Mouse (Mus musculus) ES-E14 (cell line): ENCODE measurements at regions not wholly inside any gene's neighbourhood (a gene's known extent, or its start where the extent isn't known, plus 50 kb on each side); places are given as distances from the start of the nearest gene placed in this dataset.

Source experiments
- DNase-seq: peaks from one replicate; pipeline ENCODE4 v3.0.0-alpha.2; 2013; ENCODE audit warnings: low read depth, low spot score
- H3K27ac ChIP-seq: 2 replicates; pipeline ENCODE4 v1.5.1; 2012; ENCODE audit warnings: low read depth, mild to moderate bottlenecking, low read length, moderate library complexity, mixed read lengths; ENCODE audit not compliant: poor library complexity, insufficient read depth, severe bottlenecking
- H3K36me3 ChIP-seq: 2 replicates; pipeline ENCODE4 v1.6.1; 2012; ENCODE audit warnings: mild to moderate bottlenecking, low read length, moderate library complexity, mixed read lengths; ENCODE audit not compliant: control insufficient read depth, poor library complexity, insufficient read depth, severe bottlenecking
- H3K4me1 ChIP-seq, 2 experiments: fragments of 150-350 bp in 1 of 2; sonication (generic) in 1 of 2; 2 replicates each; pipeline ENCODE4 v1.6.1; 2012; ENCODE audit warnings: low read length in 2 of 2, mild to moderate bottlenecking in 1 of 2, mixed read lengths in 1 of 2; ENCODE audit not compliant: control insufficient read depth in 2 of 2, insufficient read depth in 2 of 2, poor library complexity in 1 of 2
- H3K4me3 ChIP-seq, 2 experiments: fragments of 150-350 bp in 1 of 2; sonication (generic) in 1 of 2; 2 replicates each; pipeline ENCODE4 v1.5.1; 2012; ENCODE audit warnings: low read length in 2 of 2, low read depth in 1 of 2, mild to moderate bottlenecking in 1 of 2, mixed read lengths in 1 of 2; ENCODE audit not compliant: insufficient read depth in 1 of 2, poor library complexity in 1 of 2, severe bottlenecking in 1 of 2
- H3K9ac ChIP-seq: 2 replicates; pipeline ENCODE4 v1.6.1; 2012; ENCODE audit warnings: low read depth, mild to moderate bottlenecking, low read length, mixed read lengths; ENCODE audit not compliant: poor library complexity, insufficient read depth, severe bottlenecking
- H3K9me3 ChIP-seq: fragments of 150-350 bp; sonication (generic); 2 replicates; pipeline ENCODE4 v1.6.1; 2012; ENCODE audit warnings: low read depth, mild to moderate bottlenecking, low read length; ENCODE audit not compliant: control insufficient read depth, insufficient read depth
- CHD2 ChIP-seq: IDR thresholded peaks from 2 replicates; pipeline ENCODE4 v1.6.1; 2014; ENCODE audit warnings: mild to moderate bottlenecking, low read depth, low read length, inconsistent platforms
- HCFC1 ChIP-seq: IDR thresholded peaks from 2 replicates; pipeline ENCODE4 v1.6.1; 2012; ENCODE audit warnings: low read length, inconsistent platforms, borderline replicate concordance; ENCODE audit not compliant: insufficient read depth
- MAFK ChIP-seq: IDR thresholded peaks from 2 replicates; pipeline ENCODE4 v1.6.1; 2014; ENCODE audit warnings: mild to moderate bottlenecking, low read depth, low read length, inconsistent platforms; ENCODE audit not compliant: insufficient read depth
- ZC3H11A ChIP-seq: IDR thresholded peaks from 2 replicates; pipeline ENCODE4 v1.6.1; 2012; ENCODE audit warnings: low read depth, mild to moderate bottlenecking, inconsistent platforms, low read length, borderline replicate concordance
- ZNF384 ChIP-seq: IDR thresholded peaks from 2 replicates; pipeline ENCODE4 v1.6.1; 2012; ENCODE audit warnings: low read depth, low read length, inconsistent platforms
- in situ Hi-C, 2 experiments: fragments of 600-800 bp; cut with MboI; formaldehyde crosslinking; loops; one replicate each; pipeline ENCODE4 v1.15.1; 2025; ENCODE audit warnings: low sequenced_read_pairs in 2 of 2, inconsistent platforms in 1 of 2; ENCODE audit not compliant: unreplicated experiment in 2 of 2

DNA sequence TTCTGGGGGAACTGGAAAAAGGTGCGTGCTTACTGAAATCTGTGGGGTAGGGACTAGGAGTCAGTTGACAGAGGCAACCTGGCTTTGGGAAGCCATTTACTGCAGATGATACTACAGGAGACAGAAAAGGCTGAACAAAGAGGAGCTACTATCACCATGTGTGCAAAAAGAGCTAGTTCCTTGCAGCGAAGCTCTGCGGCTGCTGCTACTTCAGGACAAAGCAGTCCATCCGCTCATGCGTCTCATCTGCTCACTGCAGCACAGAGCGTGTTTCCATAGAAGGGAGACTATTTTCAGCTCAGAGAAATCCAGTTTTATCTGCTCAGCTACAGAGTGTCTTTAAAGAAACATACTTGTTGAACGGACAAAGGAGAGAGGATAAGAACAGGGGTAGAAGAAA is 817.7 kb downstream of the Sorcs1 start:
- DNase-seq = no peak
- Histone ChIP-seq H3K27ac (no peak overlapping the region), H3K9me3 (no peaks in the 10 kb centered on the region), H3K4me1 (no peaks in the 10 kb centered on the region), H3K4me3 (no peak overlapping the region), H3K9ac (no peak overlapping the region), H3K36me3 (no peaks in the 10 kb centered on the region)
- TF ChIP-seq HCFC1 (no peak), ZNF384 (no peak), MAFK (no peak), ZC3H11A (no peak), CHD2 (no peak)
- in situ Hi-C loops = no loop called here

DNA sequence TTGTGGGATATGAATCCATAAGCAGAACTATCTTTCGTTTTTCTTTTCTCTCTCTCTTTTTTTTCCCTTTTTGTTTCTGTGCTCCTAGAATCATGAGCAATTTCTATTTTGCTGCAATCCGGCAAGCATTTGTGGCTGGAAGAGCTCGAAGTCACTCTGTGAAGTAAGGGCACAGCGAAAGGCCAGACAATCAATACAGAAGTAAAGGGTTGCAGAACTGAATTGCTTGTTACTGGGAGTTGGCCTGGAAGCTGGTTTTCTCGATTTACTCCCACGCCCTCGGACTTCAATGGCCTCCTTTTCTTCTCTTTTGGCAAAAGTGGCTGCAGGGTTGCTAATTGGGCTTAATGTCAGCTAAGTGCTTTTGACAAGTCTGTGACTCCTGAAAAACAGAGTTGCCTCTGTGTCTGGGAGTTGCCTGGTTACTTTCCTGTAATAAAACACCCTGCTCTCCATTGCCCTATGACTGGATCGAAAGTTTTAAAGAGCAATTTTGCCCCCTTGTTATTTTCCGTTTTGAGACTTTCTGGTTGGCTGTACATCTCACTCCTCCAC is 822.9 kb downstream of the Sorcs1 start:
- TF ChIP-seq ZC3H11A = no peak
- no peak for TF ChIP-seq HCFC1
- TF ChIP-seq MAFK = no peak
- TF ChIP-seq CHD2 = no peak
- TF ChIP-seq ZNF384 = no peak
- no peak overlapping the region for H3K27ac ChIP-seq

DNA sequence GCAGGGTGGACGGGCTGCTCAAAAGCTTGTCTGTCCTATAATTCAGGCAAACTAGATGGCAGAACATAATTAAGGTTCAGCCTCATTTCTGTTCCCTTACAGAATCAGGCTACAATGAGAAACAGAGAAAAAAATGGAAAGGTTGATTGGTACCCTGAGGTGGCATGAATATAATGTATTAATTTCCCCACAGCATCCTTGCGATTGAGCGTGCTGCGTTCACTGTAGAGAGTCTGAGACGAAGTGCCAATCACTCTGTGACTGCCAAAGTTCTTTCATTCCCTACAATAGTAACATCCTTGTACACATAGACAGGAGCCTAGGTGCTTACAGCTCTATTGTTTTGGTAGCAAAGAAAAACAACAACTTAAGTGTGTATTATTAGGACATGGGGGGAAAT is 836.5 kb downstream of the Sorcs1 start:
- Histone ChIP-seq H3K4me3 (no peak overlapping the region), H3K27ac (no peak overlapping the region), H3K36me3 (no peaks in the 10 kb centered on the region), H3K9ac (no peak overlapping the region), H3K9me3 (no peaks in the 10 kb centered on the region), H3K4me1 (no peaks in the 10 kb centered on the region)
- TF ChIP-seq CHD2 (no peak), ZNF384 (no peak), HCFC1 (no peak), ZC3H11A (no peak)
- in situ Hi-C loops = no loop called here
- no peak for DNase-seq

More for the DNA sequence above, 822.9 kb downstream of the Sorcs1 start:
- in situ Hi-C loops = no loop called here
- Histone ChIP-seq H3K4me3 (no peak overlapping the region), H3K4me1 (no peaks in the 10 kb centered on the region), H3K9me3 (no peaks in the 10 kb centered on the region), H3K36me3 (no peaks in the 10 kb centered on the region), H3K9ac (no peak overlapping the region)
- DNase-seq = no peak

DNA sequence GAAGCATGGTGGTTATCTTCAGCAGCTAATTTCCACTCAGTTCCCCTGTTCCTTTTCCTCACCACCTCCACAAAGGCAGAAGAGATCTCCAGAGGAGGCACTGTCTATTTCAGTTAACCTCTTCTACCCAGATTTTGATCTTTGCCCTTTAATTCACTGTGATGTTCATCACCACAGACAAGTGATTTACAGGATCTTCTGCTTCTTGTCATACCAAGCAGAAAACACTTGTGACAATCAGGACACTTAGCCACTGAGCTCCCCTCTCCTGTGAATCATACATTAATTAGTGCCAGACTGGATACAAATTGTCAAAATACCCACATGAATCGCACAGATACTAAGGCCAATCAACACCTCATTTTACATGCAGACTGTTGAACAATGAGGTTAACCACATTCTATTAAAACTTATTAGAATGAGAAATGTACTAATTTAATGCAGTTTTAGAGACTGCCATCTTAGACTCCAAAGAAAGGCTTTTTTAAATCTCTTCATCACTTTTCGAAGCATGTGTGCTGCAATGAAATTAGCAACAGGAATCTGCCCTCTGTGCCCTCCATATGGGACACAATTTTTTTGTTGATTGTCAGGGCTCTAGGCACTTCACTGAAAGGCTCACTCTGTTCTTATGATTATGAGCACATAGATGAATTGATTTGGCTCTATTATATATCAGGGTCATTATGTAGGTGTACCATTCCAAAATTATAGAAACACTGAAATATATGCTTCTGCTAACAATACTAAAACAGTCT is 839.1 kb downstream of the Sorcs1 start:
- Histone ChIP-seq H3K4me1 (no peaks in the 10 kb centered on the region), H3K36me3 (no peaks in the 10 kb centered on the region), H3K27ac (no peak overlapping the region), H3K9ac (no peak overlapping the region), H3K9me3 (no peaks in the 10 kb centered on the region), H3K4me3 (no peak overlapping the region)
- DNase-seq = no peak
- in situ Hi-C loops = no loop called here
- TF ChIP-seq CHD2 = no peak
- TF ChIP-seq HCFC1 = no peak
- no peak for TF ChIP-seq ZC3H11A
- no peak for TF ChIP-seq MAFK
- no peak for TF ChIP-seq ZNF384
